Mouse (Mus musculus): ENCODE data around the gene Med13l. TPM values are rescaled to one million over a fixed set of nuclear protein-coding genes. Genes with fewer than 3 reads are reported as not detected.

The Med13l gene
- total and polyA plus RNA-seq, 2 experiments = 4.2 to 5.0 TPM

DNA sequence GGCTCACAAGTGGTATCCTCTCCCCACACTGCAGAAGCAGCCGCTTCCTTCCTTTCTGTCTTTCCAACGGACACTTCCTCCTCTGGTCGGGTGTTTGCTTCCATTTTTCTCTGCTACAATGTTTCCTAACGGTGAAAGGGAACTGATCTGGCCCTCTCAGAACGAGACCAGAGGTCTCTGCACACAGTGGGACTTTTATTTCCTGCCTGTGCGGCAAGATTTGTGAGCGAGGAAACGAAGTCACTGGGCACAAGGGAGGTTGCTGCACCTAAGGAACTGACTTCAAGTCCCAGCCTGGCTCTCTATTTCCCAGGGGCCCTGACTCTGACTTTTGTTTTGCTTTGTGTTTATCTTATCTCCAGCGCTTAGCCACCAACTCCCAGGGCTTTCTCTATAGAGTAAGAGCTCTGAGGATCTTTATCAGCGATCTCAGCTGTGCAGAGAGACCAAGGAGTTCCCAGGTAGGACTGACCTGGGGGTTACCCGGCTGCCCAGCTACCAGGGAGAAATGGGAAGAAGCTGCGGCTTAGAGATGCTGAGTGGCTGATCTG, 4.0 kb upstream of the Med13l start:
- Histone ChIP-seq H3K4me1 (ENCODE audit: control insufficient read depth, insufficient read depth, low read length) (no peaks in the 10 kb centered on the region), H3K9ac (ENCODE audit: low read depth, low read length) (no peak overlapping the region), H3K4me3 (ENCODE audit: insufficient read depth, low read depth, low read length) (no peak overlapping the region), H3K36me3 (ENCODE audit: control insufficient read depth, insufficient read depth, low read length) (no peaks in the 10 kb centered on the region), H3K27ac (replicated peaks; ENCODE audit: insufficient read depth, low read depth, low read length) (no peak overlapping the region), H3K79me2 (ENCODE audit: control insufficient read depth, insufficient read depth, low read length) (no peaks in the 10 kb centered on the region), H3K27me3 (ENCODE audit: control insufficient read depth, insufficient read depth, low read length) (no peaks in the 10 kb centered on the region)
- TF ChIP-seq CTCF (IDR thresholded peaks at IDR 0.05; ENCODE audit: low read depth, low read length) (no peak), POLR2A (IDR thresholded peaks at IDR 0.05; ENCODE audit: extremely low read depth, insufficient read depth, low read length) (no peak)
- DNase-seq (ENCODE audit: extremely low read depth, low read depth, low spot score) = no peak
- WGBS = 36% methylated on average over 12 of the region's 12 CpGs

DNA sequence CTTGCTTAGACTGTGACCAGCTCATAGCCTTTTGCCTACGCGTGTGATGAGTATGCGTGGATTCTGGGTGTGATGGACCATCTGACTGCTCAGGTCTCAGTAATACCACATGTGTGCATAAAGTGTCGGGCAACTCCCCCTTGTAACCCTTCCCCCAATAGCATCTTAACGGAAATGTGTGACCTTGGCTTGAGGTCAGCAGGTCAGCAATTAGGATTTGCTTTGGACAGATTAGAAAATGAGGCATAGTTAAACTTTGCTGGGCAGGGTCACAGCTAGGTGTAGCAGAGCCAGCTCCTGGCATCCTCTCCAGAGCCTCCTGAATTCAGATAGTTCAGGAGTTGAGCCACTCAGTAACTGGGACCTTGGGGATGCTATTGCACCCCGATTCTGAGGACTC, 1.6 kb upstream of the Med13l start:
- H3K36me3 ChIP-seq (ENCODE audit: control insufficient read depth, insufficient read depth, low read length) = no peaks in the 10 kb centered on the region
- H3K27ac ChIP-seq (replicated peaks; ENCODE audit: insufficient read depth, low read depth, low read length) = no peak overlapping the region
- H3K9ac ChIP-seq (ENCODE audit: low read depth, low read length) = no peak overlapping the region
- peaks cover 8% of the 10 kb centered on the region; the same call in 1 of the 2 replicates for H3K79me2 ChIP-seq (ENCODE audit: control insufficient read depth, insufficient read depth, low read length)
- no peaks in the 10 kb centered on the region; the same call in 1 of the 2 replicates for H3K4me1 ChIP-seq (ENCODE audit: control insufficient read depth, insufficient read depth, low read length)
- no peak for TF ChIP-seq POLR2A (IDR thresholded peaks at IDR 0.05; ENCODE audit: extremely low read depth, insufficient read depth, low read length)
- 84% methylated on average over 6 of the region's 6 CpGs for WGBS
- DNase-seq (ENCODE audit: extremely low read depth, low read depth, low spot score) = no peak
- no peak overlapping the region for H3K4me3 ChIP-seq (ENCODE audit: insufficient read depth, low read depth, low read length)
- H3K27me3 ChIP-seq (ENCODE audit: control insufficient read depth, insufficient read depth, low read length) = no peaks in the 10 kb centered on the region

DNA sequence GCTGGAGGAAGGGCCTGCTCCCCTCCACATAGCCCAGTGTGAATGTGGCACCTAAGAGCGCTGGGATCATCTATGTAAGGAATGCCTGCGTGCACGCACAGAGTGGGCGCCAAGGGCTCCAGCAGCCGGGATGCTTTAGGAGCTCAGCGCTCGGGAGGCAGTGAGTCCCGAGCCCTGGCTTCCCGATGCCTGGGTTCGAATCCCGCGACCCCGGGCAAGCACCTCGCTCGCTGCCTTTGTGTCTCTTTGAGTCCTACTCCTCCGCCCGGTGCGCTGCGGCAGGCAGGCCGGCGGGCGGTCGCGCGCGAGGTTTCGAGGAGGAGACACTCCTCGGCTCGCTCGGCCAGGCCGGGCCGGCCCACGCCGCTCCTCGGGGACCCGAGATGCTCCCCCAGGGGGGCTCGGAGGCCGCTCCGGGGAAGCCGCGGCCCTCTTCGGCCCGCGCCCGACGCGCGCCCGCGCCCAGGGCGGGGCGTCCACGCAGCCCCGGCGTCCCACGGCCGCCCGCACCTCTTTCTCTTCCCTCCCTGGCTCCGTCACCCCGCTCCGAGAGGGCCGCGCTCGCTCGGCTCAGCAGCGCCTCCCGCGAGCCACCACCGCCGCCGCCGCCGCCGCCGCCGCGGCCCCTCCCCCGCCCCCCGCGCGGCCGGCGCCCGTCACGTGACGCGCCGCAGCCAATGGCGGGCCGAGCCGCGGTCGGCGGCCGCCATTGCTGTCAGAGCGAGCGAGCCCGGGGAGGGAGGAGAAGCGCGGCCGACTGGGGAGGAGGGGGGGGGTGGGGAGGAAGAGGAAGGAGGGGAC, 695 bp upstream of the Med13l start:
- no peaks in the 10 kb centered on the region; the same call in 1 of the 2 replicates for H3K4me1 ChIP-seq (ENCODE audit: control insufficient read depth, insufficient read depth, low read length)
- 3% methylated on average over 67 of the region's 101 CpGs for WGBS
- TF ChIP-seq CTCF (IDR thresholded peaks at IDR 0.05; ENCODE audit: low read depth, low read length) = 0 out of 2 replicates have a peak, but pooled peaks have one; percentile 6
- TF ChIP-seq POLR2A (IDR thresholded peaks at IDR 0.05; ENCODE audit: extremely low read depth, insufficient read depth, low read length) = 0 out of 2 replicates have a peak, but pooled peaks have one; percentile 5
- no peaks in the 10 kb centered on the region for H3K36me3 ChIP-seq (ENCODE audit: control insufficient read depth, insufficient read depth, low read length)
- peak overlapping the region; percentile 97 for H3K9ac ChIP-seq (ENCODE audit: low read depth, low read length)
- H3K27me3 ChIP-seq (ENCODE audit: control insufficient read depth, insufficient read depth, low read length) = no peaks in the 10 kb centered on the region
- H3K4me3 ChIP-seq (ENCODE audit: insufficient read depth, low read depth, low read length) = peak overlapping the region; percentile 72
- peak overlapping the region; percentile 54 for H3K27ac ChIP-seq (replicated peaks; ENCODE audit: insufficient read depth, low read depth, low read length)
- peaks cover 13% of the 10 kb centered on the region; the same call in 1 of the 2 replicates for H3K79me2 ChIP-seq (ENCODE audit: control insufficient read depth, insufficient read depth, low read length)
- DNase-seq (ENCODE audit: extremely low read depth, low read depth, low spot score) = peak; percentile 26

DNA sequence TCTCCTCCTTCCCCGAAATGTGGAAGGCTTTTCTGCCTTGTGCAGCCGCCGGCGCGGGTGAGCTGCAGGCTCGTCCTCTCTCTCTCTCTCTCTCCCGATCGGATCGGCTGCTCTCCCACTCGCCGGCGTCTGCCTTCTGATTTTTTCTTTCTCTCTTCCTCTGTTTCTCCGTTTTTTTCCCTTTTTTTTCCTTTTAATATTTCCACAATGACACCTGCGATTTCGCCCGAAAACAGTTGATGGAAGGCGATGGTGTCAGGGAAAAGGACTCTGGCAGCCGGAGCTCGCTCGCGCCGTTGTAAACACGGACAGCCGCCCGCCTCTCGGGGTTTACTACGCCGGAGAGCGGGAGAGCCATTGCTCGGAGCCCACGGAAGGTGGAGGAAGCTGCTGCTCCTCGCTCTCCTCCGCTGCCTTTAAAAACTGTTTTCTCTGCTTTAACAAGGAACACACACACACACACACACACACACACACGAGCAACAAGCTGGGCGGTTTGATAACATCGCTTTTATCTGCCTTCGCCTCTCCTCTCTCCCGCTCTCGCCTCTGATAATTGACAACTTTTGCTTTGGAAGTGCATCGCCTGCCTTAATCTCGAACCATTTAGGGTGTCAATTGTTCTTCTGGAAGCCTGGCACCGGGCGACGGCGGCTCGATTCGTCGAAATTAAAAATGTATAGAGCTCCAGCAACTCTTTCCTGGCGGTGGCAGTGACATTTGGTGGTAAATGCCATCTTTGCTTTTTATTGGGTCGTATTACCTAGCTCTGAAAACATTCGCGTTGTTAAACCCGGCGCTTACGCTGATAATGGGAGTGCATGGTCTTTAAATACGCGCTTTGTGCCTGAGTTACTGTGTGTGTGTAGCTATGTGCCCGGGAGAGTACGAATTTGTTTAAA, 858 bp downstream of the Med13l start:
- peak overlapping the region; percentile 72 for H3K4me3 ChIP-seq (ENCODE audit: insufficient read depth, low read depth, low read length)
- WGBS = 2% methylated on average over 58 of the region's 59 CpGs
- TF ChIP-seq POLR2A (IDR thresholded peaks at IDR 0.05; ENCODE audit: extremely low read depth, insufficient read depth, low read length) (no peak), CTCF (IDR thresholded peaks at IDR 0.05; ENCODE audit: low read depth, low read length) (no peak)
- peak; percentile 34 for DNase-seq (ENCODE audit: extremely low read depth, low read depth, low spot score)
- no peaks in the 10 kb centered on the region; the same call in 1 of the 2 replicates for H3K4me1 ChIP-seq (ENCODE audit: control insufficient read depth, insufficient read depth, low read length)
- H3K9ac ChIP-seq (ENCODE audit: low read depth, low read length) = peak overlapping the region; percentile 97
- H3K27me3 ChIP-seq (ENCODE audit: control insufficient read depth, insufficient read depth, low read length) = no peaks in the 10 kb centered on the region
- no peaks in the 10 kb centered on the region for H3K36me3 ChIP-seq (ENCODE audit: control insufficient read depth, insufficient read depth, low read length)
- H3K79me2 ChIP-seq (ENCODE audit: control insufficient read depth, insufficient read depth, low read length) = peaks cover 20% of the 10 kb centered on the region; the same call in 1 of the 2 replicates
- H3K27ac ChIP-seq (replicated peaks; ENCODE audit: insufficient read depth, low read depth, low read length) = peak overlapping the region; percentile 53; the same call in 1 of the 2 replicates

DNA sequence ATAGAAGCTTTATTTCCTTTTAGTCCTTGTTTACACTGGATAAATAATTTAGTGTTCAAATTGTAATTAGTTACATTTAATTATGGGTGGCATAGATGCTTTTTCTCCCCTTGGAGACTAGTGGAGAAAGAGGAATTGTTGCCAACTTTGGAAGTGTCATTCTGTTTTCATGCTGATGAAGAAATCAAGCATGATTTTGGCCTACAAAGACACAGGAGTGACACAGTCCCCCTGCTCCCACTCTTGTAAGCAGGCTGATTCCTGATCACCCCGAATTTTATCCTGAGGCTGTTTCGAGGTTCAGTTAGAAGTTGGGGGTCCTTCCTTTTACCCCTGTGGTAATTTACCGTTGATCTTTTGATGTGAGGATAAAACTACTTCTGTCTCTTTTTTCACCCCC, 1.7 kb downstream of the Med13l start:
- H3K27ac ChIP-seq (replicated peaks; ENCODE audit: insufficient read depth, low read depth, low read length) = no peak overlapping the region
- 63% methylated on average over 3 of the region's 3 CpGs for WGBS
- no peaks in the 10 kb centered on the region for H3K27me3 ChIP-seq (ENCODE audit: control insufficient read depth, insufficient read depth, low read length)
- TF ChIP-seq POLR2A (IDR thresholded peaks at IDR 0.05; ENCODE audit: extremely low read depth, insufficient read depth, low read length) (no peak), CTCF (IDR thresholded peaks at IDR 0.05; ENCODE audit: low read depth, low read length) (no peak)
- DNase-seq (ENCODE audit: extremely low read depth, low read depth, low spot score) = peak; percentile 29
- H3K79me2 ChIP-seq (ENCODE audit: control insufficient read depth, insufficient read depth, low read length) = peaks cover 22% of the 10 kb centered on the region; the same call in 1 of the 2 replicates
- H3K4me1 ChIP-seq (ENCODE audit: control insufficient read depth, insufficient read depth, low read length) = no peaks in the 10 kb centered on the region; the same call in 1 of the 2 replicates
- H3K9ac ChIP-seq (ENCODE audit: low read depth, low read length) = no peak overlapping the region
- no peaks in the 10 kb centered on the region for H3K36me3 ChIP-seq (ENCODE audit: control insufficient read depth, insufficient read depth, low read length)
- no peak overlapping the region for H3K4me3 ChIP-seq (ENCODE audit: insufficient read depth, low read depth, low read length)

All from liver, adult 2 months (tissue).